Mouse (Mus musculus) adrenal gland, postnatal 14 days (tissue): ENCODE measurements around the gene Olfr314. TPM values are rescaled to one million over a fixed set of nuclear protein-coding genes. Genes with fewer than 3 reads are reported as not detected.
"Not testable (repeated sequence)": the region's sequence is repeated elsewhere in the genome, so short reads cannot be mapped to it uniquely, and the experiment has no call there.

Source experiments
- DNase-seq: peaks from one replicate; pipeline ENCODE4 v3.0.0; 2021; ENCODE audit warnings: mixed read lengths
- long read RNA-seq, 2 experiments: library from polyadenylated mRNA; stranded (forward); transcript quantifications; one replicate each; pipeline ENCODE4 v2.0.0; 2021
- total RNA-seq: library from RNA; stranded (reverse); gene quantifications from 2 replicates; pipeline ENCODE4 v1.2.3, GENCODE M21; 2021

The Olfr314 gene
- not detected in 2 replicates for total RNA-seq
- long read RNA-seq, experiment 1, result 0 reads
- long read RNA-seq, experiment 2, result 0 reads

DNA sequence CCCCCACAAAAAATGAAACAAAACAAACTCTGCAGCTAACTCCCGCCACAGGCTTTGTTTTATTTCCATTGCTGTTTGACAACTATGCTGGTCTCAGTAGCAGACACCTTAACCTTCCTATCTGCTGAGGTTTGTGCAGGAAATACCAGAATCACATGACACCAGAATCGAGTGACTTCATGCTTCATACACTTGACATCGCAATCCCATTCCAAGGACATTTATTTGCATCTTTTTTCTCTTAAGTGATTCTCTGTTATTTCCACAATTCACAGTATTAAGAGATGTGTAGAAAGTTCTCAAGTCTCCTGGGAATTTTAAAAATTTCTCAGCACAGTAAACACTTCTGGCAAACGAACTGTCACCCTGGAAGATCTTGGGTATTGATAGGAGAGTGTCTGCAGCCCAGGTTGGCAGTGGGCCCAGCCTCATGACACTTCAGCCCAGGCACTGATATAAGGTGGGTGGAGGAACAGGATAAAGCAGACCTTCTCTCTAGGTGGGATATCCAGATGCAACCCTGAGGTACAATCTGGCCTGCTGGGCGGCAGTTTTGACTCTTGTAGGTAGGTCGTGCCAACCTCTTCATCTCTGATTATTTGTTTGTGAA is at the start of gene Olfr314:
Olfr314 (plus strand) TSS at position 473 of the 610 bp plus-strand sequence.
- no peak for DNase-seq

GRCm38 (mm10) chr11:58733372-58733771 is 49.4 kb upstream of the Olfr314 start:
- no peak for DNase-seq

DNA sequence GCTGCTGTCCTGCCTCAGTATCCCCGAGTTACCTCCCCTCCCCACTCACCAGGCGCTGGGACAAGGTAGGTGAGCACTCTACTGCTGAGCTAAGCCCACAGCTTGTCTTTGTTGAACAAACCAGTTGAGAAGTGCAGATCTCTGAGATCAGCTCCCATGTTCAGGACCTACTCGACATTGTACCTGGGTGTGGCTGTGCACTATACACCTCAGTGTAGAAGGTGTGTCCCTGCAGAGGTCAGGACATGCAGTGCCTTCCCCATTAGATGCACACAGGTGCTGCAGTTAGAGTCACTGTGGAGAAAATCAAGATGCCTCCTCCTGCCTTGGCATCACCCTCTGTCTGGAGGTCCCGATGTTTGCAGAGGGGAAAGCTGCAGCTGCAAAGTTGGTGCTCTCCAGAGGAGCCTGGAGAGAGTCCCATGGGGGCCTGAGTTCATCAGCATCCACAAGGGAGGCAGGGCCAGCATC is 43.9 kb upstream of the Olfr314 start, which contains the start of gene Olfr317:
Olfr317 (minus strand) TSS at position 421 of the 471 bp plus-strand sequence.
- DNase-seq, result no peak

DNA sequence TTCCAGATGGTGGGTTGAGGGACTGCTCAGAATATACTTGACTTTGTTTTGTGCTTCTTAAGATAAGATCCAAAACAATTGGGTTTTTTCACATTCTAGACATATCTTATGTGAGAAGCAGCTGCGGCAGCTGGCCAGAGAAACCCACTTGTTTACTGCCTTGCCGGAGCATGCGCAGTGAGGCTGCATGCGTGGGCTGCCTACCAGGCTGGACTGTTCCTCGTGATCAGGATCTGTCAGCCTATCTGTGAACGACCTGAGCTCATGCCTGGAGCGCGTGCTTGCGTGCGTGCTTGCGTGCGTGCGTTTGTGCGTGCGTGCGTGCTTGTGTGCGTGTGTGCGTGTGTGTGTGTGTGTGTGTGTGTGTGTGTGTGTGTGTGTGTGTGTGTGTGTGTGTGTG is 31.7 kb upstream of the Olfr314 start:
- DNase-seq, result not testable (repeated sequence)

DNA sequence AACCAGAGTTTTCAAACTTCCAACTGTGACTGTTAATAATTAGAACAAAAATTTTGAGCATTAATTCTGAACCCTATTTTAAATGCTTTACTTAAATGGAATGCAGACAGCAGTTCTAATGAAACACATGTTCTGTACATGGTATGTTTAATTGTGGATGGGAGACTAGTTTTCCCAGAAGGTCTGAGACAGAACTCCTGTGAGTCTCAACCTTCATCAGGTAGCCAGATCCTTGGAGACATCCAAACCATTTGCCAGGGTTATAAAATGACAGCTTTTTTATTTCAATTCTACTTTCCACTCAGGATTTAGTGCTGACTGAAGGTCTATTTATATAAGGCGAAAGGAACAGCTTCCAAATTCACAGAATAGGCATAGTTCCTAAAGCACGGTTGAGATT is 30.3 kb upstream of the Olfr314 start, which contains the start of gene Olfr316:
Olfr316 (plus strand) TSS at position 301 of the 400 bp plus-strand sequence.
- DNase-seq, result no peak

DNA sequence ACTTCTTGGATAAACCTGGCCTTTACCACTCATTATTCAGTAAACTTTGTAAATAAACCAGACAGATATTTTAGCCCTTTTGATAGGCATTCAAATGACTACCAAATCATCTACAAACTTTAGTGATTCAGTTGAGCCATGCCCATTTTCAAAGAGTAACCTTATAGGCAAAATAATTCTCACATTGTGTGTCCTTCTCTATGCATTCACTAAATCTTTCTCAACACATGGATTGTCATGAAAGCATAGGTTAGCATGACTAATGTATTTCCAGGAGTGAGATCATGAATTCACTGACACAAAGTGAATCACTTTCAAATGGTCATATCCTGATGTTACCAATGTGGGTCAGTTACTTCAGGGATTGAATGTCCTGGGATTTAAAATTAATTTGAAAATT is 9.9 kb upstream of the Olfr314 start, which contains the start of gene Olfr315:
Olfr315 (plus strand) TSS at position 301 of the 400 bp plus-strand sequence.
- DNase-seq, result no peak

DNA sequence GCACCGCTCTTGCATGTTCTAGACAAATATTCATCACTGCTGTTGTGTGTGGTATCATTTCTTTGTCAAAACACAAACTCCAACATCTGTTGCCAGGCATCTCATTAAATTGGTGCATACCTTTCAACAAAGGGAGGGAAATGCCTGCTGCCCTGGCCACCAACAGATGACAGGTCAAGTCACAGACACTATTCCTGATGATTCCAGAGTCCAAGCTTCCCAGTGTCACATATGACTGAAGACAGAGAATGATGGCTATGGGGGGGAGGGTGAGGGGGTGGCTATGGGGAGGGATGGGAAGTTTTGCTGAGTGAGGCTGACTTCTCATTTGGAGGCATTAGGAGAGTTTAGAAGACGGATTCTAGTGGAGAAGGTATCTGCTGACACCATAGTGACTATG is 1.4 kb downstream of the Olfr314 start:
- no peak for DNase-seq

- no peak for DNase-seq
These were observed 4.9 kb downstream of the Olfr314 start for GRCm38 (mm10) chr11:58787651-58788050.

DNA sequence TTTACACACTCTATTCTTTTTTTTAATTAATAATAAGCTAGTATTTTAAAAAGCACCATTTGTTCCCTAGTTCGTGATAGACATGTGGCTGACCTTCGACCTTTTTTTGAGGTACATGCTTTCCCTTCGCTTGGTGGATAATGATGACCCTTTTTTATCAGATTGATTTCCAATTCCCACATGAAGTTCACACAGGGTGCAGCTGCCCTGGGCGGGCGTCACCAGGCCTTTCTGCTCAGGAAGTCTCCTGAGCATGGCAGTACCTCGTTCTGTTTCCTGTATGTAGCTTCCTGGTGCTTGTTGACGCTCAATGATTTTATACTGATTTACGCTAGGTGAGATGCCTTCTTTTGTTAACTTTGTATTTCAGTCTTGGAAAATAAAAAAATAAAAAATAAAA is 5.6 kb downstream of the Olfr314 start:
- DNase-seq, result no peak

DNA sequence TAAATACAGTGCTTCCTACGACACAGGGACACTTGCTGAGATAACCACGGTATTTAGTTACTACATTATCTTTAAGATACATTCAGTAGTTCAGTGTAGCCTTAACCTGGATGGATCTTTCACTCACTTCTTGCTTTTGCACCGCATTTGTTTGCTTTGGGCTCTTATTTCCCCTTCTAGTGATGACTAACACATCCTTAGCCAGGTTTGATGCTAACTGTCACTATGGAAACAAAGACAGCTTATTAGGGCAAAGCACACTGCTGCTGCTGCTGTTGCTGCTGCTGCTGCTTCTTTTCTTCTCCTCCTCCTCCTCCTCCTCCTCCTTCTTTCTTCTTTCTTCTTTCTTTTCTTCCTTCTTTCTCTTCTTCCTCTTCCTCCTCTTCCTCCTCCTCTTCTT is 6.8 kb downstream of the Olfr314 start:
- no peak for DNase-seq

DNA sequence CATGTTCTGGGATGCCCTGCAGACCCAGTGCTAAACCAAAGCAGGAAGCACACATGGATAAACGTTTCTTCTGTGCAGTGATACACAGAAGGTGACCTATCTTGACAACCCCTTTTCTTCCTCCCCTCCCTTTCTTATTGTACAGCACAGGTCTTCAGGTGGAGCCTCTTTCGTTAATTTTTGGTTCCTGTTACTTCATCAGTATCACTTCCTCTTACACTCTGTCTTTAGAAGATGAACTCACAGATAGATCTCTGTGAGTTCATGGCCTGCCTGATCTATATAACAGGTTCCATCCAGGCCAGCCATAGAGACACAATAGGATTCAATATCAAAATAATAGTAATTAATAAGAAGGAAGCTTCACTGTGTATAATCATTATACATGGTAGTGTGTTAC is 7.3 kb downstream of the Olfr314 start:
- no peak for DNase-seq

DNA sequence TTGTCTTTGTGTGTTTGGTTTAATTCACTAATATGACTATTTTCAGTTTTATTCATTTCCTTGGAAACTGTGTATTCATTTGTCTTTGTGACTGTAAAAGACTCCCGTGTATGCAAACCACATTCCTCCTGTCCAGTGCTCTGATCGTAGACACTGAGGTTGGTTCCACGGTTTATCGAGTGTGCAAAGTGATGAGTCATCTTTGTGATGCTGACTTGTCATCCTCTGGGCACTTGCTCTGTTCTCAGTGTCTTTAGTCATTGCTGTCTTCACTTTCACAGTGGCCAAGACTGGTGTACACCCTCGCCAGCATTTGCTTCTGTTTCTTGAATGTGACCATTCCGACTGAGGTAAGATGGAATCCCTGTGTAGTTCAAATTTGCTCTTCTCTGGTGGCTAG is 7.9 kb downstream of the Olfr314 start:
- DNase-seq, result no peak

- no peak for DNase-seq
These were observed 13.1 kb downstream of the Olfr314 start for GRCm38 (mm10) chr11:58795856-58796255.

GRCm38 (mm10) chr11:58796850-58797249 is 14.1 kb downstream of the Olfr314 start:
- no peak for DNase-seq

DNA sequence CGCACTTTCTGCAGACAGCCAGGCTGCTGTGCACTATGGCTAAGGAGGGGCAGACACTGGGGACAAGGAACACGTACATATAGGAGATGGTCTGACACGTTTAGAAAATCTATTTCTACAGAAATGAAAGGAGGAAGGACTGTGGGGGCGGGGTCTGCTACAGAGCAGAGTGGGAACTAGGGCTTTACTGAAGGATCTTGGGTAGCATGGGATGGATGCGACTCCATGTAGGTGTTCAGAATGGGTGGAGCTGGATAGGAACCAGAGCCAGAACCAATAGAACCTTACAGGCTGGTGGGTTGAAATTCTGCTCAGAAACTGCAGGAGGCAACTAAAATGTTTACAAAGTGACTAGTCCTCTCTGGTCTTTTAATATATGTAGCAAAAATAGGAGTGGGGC is 17.0 kb downstream of the Olfr314 start:
- DNase-seq, result no peak

- DNase-seq, result peak; percentile 13
These were observed 18.9 kb downstream of the Olfr314 start, which contains the start of gene Fam183b for GRCm38 (mm10) chr11:58801558-58802228. Gene Fam183b, minus strand, starts transcription at chr11:58801960.

DNA sequence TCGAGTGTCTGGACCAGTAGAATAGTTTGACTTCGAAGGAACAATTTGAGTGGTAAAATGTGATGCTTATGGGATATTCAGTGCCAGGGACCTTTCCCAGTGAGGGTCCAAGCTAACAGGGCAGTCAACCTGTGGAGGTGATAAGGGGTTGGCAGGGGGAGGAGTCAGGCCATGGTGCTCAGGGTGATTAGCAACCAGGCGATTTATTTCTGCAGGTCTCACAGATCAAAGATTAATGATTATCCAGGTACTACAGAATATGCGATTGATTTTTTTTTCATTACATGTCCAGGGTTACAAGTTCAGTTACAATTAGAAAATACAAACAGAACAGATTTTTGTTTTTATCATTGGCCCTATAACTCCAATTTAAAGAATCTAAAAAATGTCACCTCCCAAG is 21.1 kb downstream of the Olfr314 start:
- no peak for DNase-seq

GRCm38 (mm10) chr11:58804393-58804792 is 21.6 kb downstream of the Olfr314 start:
- DNase-seq, result no peak

- no peak for DNase-seq
These were observed 29.2 kb downstream of the Olfr314 start for GRCm38 (mm10) chr11:58812001-58812400.

- not testable (repeated sequence) for DNase-seq
These were observed 31.9 kb downstream of the Olfr314 start, which contains the start of gene Olfr313 for GRCm38 (mm10) chr11:58814700-58815099. Gene Olfr313, plus strand, starts transcription at chr11:58815000.

- no peak for DNase-seq
These were observed 32.9 kb downstream of the Olfr314 start for GRCm38 (mm10) chr11:58815676-58816075.

DNA sequence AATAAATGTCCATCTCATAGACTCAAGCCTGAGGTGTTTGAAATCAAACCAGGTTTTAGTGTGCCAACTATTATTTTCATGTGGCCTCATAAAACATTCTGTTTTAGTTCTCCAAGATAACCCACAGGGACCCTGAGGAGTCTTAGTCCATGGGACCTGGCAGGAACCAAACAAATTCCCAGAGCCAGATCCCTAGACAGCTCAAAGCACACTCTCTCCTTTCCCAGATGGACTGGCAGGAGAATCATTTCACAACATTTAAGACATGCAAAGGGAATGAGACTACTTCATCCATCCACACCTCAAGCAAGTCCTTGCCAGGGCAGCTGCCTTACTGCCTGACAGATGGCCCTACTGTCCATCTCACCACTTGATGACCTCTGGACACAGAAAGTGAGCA is 46.2 kb downstream of the Olfr314 start, which contains the start of gene Olfr312:
Olfr312 (plus strand) TSS at position 301 of the 400 bp plus-strand sequence.
- DNase-seq, result not testable (repeated sequence)

DNA sequence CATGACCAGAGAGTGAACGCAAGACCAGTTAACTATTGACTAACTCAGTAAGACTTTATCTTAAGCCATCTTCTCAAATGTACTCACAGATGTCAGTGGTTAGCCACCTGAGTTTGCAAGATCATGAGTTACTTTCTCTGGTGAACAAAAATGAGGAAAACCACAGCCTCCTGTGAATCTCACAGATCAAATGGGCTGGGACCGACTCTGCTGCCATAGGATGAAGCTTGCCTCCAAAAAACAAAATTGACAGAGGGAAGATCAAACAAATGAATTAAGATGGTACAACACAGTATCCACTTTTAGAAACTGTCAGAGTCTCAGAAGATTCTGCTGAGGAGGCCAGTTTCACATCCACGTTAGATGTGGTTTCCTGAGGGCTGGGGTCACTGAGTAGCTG is 47.0 kb downstream of the Olfr314 start:
- no peak for DNase-seq
